Mouse (Mus musculus) intestine, embryonic 15.5 days (tissue): ENCODE measurements around the gene Nfia. TPM values are rescaled to one million over a fixed set of nuclear protein-coding genes. Genes with fewer than 3 reads are reported as not detected.

Experiments used
- ATAC-seq: fragments of 200-750 bp; cut with Nextera tagmentation; 2 replicates; pipeline ENCODE4 v1.8.0; 2017; ENCODE audit warnings: moderate TSS enrichment, moderate library complexity
- H3K27ac ChIP-seq: fragments of 300-500 bp; sonication (generic); 2 replicates; pipeline ENCODE4 v1.5.1; 2015; ENCODE audit warnings: mild to moderate bottlenecking, inconsistent platforms
- H3K27me3 ChIP-seq: fragments of 300-500 bp; sonication (generic); replicated peaks from 2 replicates; pipeline ENCODE4 v1.6.1; 2015; ENCODE audit warnings: inconsistent platforms
- H3K36me3 ChIP-seq: fragments of 300-500 bp; sonication (generic); 2 replicates; pipeline ENCODE4 v1.6.1; 2015; ENCODE audit warnings: inconsistent platforms
- H3K4me1 ChIP-seq: fragments of 300-500 bp; sonication (generic); replicated peaks from 2 replicates; pipeline ENCODE4 v1.6.1; 2015; ENCODE audit warnings: inconsistent platforms
- H3K4me2 ChIP-seq: fragments of 300-500 bp; sonication (generic); replicated peaks from 2 replicates; pipeline ENCODE4 v1.6.1; 2015; ENCODE audit warnings: mild to moderate bottlenecking, inconsistent platforms
- H3K4me3 ChIP-seq: fragments of 300-500 bp; sonication (generic); replicated peaks from 2 replicates; pipeline ENCODE4 v1.5.1; 2015; ENCODE audit warnings: inconsistent platforms
- H3K9ac ChIP-seq: fragments of 300-500 bp; sonication (generic); 2 replicates; pipeline ENCODE4 v1.6.1; 2015; ENCODE audit warnings: inconsistent platforms
- H3K9me3 ChIP-seq: fragments of 300-500 bp; sonication (generic); 2 replicates; pipeline ENCODE4 v1.6.1; 2016; ENCODE audit warnings: inconsistent platforms
- WGBS: fragments of 180-500 bp; shearing (Covaris S2); methylation state at CpG from one replicate; pipeline ENCODE4 v1.1.7; 2015; 5-methylcytosine and 5-hydroxymethylcytosine counted together
- polyA plus RNA-seq: library from polyadenylated mRNA; unstranded; fragments of >200 nt; fragmentation: Nextera tagmentation; extraction: Ambion mirVana; gene quantifications from 2 replicates; pipeline ENCODE4 v1.2.1, GENCODE M21; 2015

Gene Nfia
- polyA plus RNA-seq, 1 experiment from 2014 or later, result 37.3 TPM

DNA sequence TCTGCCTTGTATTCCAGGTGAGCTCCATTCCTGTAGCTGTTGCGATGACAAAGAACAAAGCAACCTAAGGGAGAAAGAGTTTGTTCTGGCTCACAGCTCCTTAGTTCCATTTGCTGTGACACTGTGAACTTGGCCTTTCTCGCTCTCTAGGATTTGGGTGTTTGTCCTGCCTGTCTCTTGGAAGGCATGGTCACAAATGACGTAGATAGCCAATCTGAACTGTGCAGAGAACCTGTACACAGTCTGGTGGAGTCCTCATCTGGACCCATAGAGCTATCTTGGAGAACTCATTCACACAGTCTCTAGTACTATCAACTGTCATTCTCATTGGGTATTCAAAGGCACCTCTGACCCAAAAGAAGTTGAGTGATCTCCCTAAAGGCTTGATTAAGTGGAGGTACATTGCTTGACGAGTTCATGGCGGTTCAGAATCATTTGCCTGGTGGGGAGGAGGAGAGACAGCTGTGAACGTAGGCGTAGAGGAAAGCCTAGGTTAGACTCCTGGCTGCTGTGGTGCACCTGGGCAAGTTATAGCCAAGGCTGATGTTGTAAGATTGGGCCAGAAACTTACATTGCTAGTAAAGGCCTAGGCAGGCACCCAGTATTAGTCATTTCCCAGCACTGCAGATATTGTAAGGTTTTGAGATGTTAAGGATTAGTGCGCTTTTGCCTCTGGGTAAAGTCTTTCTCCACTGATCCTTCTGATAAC, 83.3 kb downstream of the Nfia start:
- Histone ChIP-seq H3K4me2 (no peak overlapping the region), H3K36me3 (no peaks in the 10 kb centered on the region), H3K9me3 (no peaks in the 10 kb centered on the region), H3K4me3 (no peak overlapping the region), H3K4me1 (0 out of 2 replicates have a peak, but pooled peaks cover 2% of the 10 kb centered on the region), H3K27ac (no peak overlapping the region), H3K27me3 (no peaks in the 10 kb centered on the region), H3K9ac (no peak overlapping the region)
- WGBS, result 93% methylated on average over 8 of the region's 8 CpGs
- no peak for ATAC-seq

DNA sequence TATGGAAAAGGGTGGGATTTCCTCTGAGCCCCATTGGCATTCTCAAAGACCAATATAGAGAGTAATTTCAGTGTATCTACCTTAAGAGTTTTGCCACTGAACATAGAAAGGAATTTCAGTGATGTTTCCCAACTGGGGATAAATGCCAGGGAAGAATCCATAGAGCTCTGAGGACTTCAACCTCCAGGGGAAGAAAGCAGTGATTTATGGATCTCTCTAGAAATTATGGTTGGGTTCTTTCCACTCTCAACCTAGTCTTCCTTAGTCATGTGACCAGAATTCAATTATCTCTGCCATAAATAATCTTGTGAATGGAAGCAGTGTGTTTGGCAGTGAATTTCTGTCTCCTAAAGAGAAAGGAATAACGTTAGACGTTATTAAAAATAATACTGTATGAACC, 85.0 kb downstream of the Nfia start:
- Histone ChIP-seq H3K27me3 (no peaks in the 10 kb centered on the region), H3K9me3 (no peaks in the 10 kb centered on the region), H3K27ac (no peak overlapping the region), H3K36me3 (no peaks in the 10 kb centered on the region), H3K4me1 (0 out of 2 replicates have a peak, but pooled peaks cover 2% of the 10 kb centered on the region), H3K4me3 (no peak overlapping the region), H3K9ac (no peak overlapping the region), H3K4me2 (no peak overlapping the region)
- 66% methylated on average over 2 of the region's 2 CpGs for WGBS
- ATAC-seq, result no peak

GRCm38 (mm10) chr4:97859431-97859830, 86.9 kb downstream of the Nfia start:
- Histone ChIP-seq H3K4me3 (no peak overlapping the region), H3K9me3 (no peaks in the 10 kb centered on the region), H3K27me3 (no peaks in the 10 kb centered on the region), H3K4me1 (0 out of 2 replicates have a peak, but pooled peaks cover 2% of the 10 kb centered on the region), H3K9ac (no peak overlapping the region), H3K4me2 (no peak overlapping the region), H3K27ac (no peak overlapping the region), H3K36me3 (no peaks in the 10 kb centered on the region)
- no peak for ATAC-seq
- 66% methylated on average over 4 of the region's 4 CpGs for whole genome bisulfite sequencing

- 36% methylated on average over 3 of the region's 3 CpGs for WGBS
- 0 out of 2 replicates have a peak, but pooled peaks cover 2% of the 10 kb centered on the region for H3K4me1 ChIP-seq
- H3K4me3 ChIP-seq, result no peak overlapping the region
- H3K36me3 ChIP-seq, result no peaks in the 10 kb centered on the region
- H3K9me3 ChIP-seq, result no peaks in the 10 kb centered on the region
- ATAC-seq, result no peak
- H3K4me2 ChIP-seq, result no peak overlapping the region
- no peak overlapping the region for H3K27ac ChIP-seq
- no peaks in the 10 kb centered on the region for H3K27me3 ChIP-seq
- H3K9ac ChIP-seq, result no peak overlapping the region
Observed at GRCm38 (mm10) chr4:97860376-97860775, 87.8 kb downstream of the Nfia start.

DNA sequence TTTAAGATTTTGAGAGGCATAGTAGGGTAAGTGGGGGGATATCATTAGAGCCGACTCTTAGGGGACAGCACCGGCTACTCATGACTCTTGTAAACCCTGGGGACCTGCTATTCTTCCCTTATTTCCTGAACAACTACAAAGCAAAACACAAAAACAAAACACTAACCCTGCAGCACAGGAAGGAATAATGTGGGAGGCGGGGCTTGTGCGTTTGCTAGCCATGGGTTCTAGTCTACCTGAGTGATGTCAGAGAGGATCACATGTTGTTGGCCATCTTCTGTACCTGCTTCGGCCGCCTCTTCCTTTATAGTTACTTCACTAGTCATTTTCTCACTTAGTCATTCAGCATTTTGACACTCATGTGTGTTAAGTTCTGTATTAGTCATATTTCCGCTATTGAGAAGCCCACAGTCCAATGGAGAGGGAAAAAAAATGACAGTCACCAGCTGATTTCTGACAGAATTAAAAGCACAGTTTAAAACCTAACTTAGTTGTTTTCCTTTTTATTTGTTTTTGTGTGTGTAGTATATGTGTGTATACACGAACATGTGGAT, 88.3 kb downstream of the Nfia start:
- Histone ChIP-seq H3K27me3 (no peaks in the 10 kb centered on the region), H3K9ac (no peak overlapping the region), H3K27ac (no peak overlapping the region), H3K9me3 (no peaks in the 10 kb centered on the region), H3K4me2 (no peak overlapping the region), H3K4me3 (no peak overlapping the region), H3K4me1 (0 out of 2 replicates have a peak, but pooled peaks cover 2% of the 10 kb centered on the region), H3K36me3 (no peaks in the 10 kb centered on the region)
- no peak for ATAC-seq
- WGBS, result 82% methylated on average over 8 of the region's 8 CpGs

- 86% methylated on average over 6 of the region's 6 CpGs for WGBS
- H3K36me3 ChIP-seq, result no peaks in the 10 kb centered on the region
- no peaks in the 10 kb centered on the region for H3K9me3 ChIP-seq
Observed at GRCm38 (mm10) chr4:97862379-97862778, 89.8 kb downstream of the Nfia start.

DNA sequence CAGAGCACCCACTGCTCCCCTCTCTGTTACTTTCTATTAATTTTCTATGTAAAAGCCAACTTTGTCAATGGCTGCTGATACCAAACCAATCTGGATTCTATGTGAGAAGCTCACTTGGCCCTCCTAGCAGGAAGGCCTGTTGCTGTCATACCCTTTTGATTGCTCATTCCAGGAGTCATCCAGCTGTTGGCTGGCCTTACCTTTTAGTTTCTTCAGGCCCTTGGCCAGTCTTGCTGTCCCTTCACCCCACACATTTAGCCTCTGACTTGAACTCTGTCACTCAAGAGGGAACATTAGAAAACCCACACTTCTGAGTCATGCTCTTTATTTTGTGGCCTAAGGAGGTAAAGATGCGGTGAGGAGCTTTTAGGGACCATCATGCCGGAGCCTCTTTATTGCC, 91.7 kb downstream of the Nfia start:
- Histone ChIP-seq H3K4me2 (no peak overlapping the region), H3K4me3 (no peak overlapping the region), H3K27me3 (no peaks in the 10 kb centered on the region), H3K4me1 (peaks cover 6% of the 10 kb centered on the region; the same call in 1 of the 2 replicates), H3K9me3 (no peaks in the 10 kb centered on the region), H3K36me3 (no peaks in the 10 kb centered on the region), H3K9ac (no peak overlapping the region), H3K27ac (no peak overlapping the region)
- WGBS, result 92% methylated on average over 2 of the region's 2 CpGs
- no peak for ATAC-seq

More at GRCm38 (mm10) chr4:97862379-97862778, 89.8 kb downstream of the Nfia start:
- Histone ChIP-seq H3K9ac (no peak overlapping the region), H3K27ac (no peak overlapping the region), H3K4me2 (no peak overlapping the region), H3K4me1 (0 out of 2 replicates have a peak, but pooled peaks cover 2% of the 10 kb centered on the region), H3K27me3 (no peaks in the 10 kb centered on the region), H3K4me3 (no peak overlapping the region)
- ATAC-seq, result no peak

GRCm38 (mm10) chr4:97865410-97865953, 92.9 kb downstream of the Nfia start:
- H3K27me3 ChIP-seq, result no peaks in the 10 kb centered on the region
- H3K27ac ChIP-seq, result no peak overlapping the region
- peaks cover 9% of the 10 kb centered on the region; the same call in 1 of the 2 replicates for H3K4me1 ChIP-seq
- WGBS, result 84% methylated on average over 3 of the region's 3 CpGs
- H3K9ac ChIP-seq, result no peak overlapping the region
- H3K36me3 ChIP-seq, result no peaks in the 10 kb centered on the region
- ATAC-seq, result no peak
- H3K4me3 ChIP-seq, result no peak overlapping the region
- H3K4me2 ChIP-seq, result no peak overlapping the region
- H3K9me3 ChIP-seq, result no peaks in the 10 kb centered on the region

DNA sequence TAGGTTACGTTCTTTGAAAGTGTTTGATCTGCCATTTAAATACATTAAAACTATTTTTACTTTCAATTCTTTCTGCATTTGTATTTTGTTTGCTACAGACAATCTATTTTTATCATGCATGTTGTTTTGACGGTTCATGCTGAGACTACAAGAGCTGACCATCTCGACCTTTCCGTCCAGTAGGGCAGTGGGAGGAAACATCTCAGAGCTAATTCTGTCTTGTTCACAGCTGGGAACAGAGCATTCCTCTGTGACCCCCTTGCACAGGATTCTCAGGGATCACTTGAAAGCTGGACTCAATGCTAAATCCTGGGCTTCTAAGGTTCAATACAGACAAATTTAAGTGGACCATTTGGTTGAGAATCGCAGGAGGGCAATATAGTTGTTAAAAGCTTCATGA, 93.9 kb downstream of the Nfia start:
- H3K4me3 ChIP-seq, result no peak overlapping the region
- H3K36me3 ChIP-seq, result no peaks in the 10 kb centered on the region
- H3K4me1 ChIP-seq, result peaks cover 7% of the 10 kb centered on the region; the same call in 1 of the 2 replicates
- 70% methylated on average over 5 of the region's 5 CpGs for WGBS
- no peaks in the 10 kb centered on the region for H3K27me3 ChIP-seq
- H3K4me2 ChIP-seq, result no peak overlapping the region
- H3K9me3 ChIP-seq, result no peaks in the 10 kb centered on the region
- ATAC-seq, result no peak
- no peak overlapping the region for H3K27ac ChIP-seq
- H3K9ac ChIP-seq, result no peak overlapping the region

DNA sequence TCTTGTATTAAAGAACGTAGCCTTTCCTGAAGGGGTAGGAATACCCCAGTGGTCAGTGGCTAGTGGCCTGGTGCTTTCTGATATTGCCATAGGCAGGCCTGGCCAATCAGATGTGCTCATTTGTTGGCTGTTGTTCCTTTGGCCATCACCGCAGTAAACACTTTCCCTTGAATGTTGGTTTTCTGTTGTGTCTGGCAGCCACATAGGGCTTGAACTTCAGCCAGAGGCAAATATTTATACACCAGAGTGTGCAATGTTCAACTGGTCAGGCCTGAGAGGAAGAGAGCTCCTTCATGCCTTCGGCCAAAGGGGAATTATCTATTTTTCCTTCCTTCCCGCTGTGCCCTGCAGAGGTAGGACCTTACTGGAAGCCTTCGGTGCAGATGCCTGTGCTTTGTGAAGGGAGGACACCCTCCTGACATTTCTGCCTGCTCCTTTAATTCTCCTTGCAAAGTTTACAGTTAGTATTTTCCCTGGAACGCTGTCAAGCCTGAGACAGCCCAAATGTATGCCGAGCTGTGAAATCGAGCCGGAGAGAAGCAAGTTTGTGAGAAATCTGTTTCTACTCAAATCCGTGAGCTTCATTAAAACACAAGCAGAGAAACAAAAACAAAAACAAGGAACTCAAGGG, 95.9 kb downstream of the Nfia start:
- no peaks in the 10 kb centered on the region for H3K9me3 ChIP-seq
- H3K36me3 ChIP-seq, result no peaks in the 10 kb centered on the region
- H3K9ac ChIP-seq, result no peak overlapping the region
- ATAC-seq, result peak; percentile 44
- peak overlapping the region; percentile 92 for H3K27ac ChIP-seq
- H3K4me1 ChIP-seq, result peaks cover 13% of the 10 kb centered on the region
- peak overlapping the region; percentile 56 for H3K4me2 ChIP-seq
- H3K27me3 ChIP-seq, result no peaks in the 10 kb centered on the region
- 47% methylated on average over 10 of the region's 10 CpGs for WGBS
- peak overlapping the region; percentile 17 for H3K4me3 ChIP-seq

- Histone ChIP-seq H3K4me1 (peaks cover 13% of the 10 kb centered on the region), H3K9me3 (no peaks in the 10 kb centered on the region), H3K36me3 (no peaks in the 10 kb centered on the region), H3K27ac (peak overlapping the region; percentile 92), H3K9ac (no peak overlapping the region), H3K4me3 (peak overlapping the region; percentile 17), H3K4me2 (peak overlapping the region; percentile 56), H3K27me3 (no peaks in the 10 kb centered on the region)
- ATAC-seq, result peak; percentile 83
- 48% methylated on average over 27 of the region's 27 CpGs for WGBS
Observed at GRCm38 (mm10) chr4:97868938-97869440, 96.5 kb downstream of the Nfia start.

DNA sequence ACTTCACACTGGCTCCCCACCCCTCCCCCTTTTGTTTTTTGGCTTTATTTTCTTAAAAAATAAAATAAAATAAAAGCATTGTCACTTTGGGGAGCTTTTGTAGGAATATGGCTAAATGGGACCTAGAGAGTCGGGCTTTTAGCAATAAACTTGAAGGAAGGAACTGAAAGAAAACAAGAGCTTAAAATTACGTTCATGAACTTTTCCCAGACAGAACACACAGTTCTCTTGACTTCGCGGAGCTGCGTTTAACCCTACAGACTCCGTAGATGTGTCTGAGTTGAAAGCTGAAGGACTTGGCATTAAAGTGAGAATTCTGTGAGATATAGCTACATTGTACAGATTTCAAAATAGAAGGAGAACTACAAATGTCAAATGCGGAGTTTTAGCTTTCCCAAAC, 96.9 kb downstream of the Nfia start:
- H3K27me3 ChIP-seq, result no peaks in the 10 kb centered on the region
- H3K9ac ChIP-seq, result no peak overlapping the region
- H3K9me3 ChIP-seq, result no peaks in the 10 kb centered on the region
- no peak for ATAC-seq
- peak overlapping the region; percentile 92 for H3K27ac ChIP-seq
- peak overlapping the region; percentile 56 for H3K4me2 ChIP-seq
- peak overlapping the region; percentile 17 for H3K4me3 ChIP-seq
- no peaks in the 10 kb centered on the region for H3K36me3 ChIP-seq
- peaks cover 13% of the 10 kb centered on the region for H3K4me1 ChIP-seq
- 34% methylated on average over 7 of the region's 7 CpGs for WGBS
